Mouse (Mus musculus) urinary bladder, postnatal 10 days (tissue): ENCODE measurements around the gene Map3k20.
A peak's percentile ranks its signal among the peaks of the same experiment; 100 is the strongest.

ENCODE experiments used
- DNase-seq: peaks from one replicate; pipeline ENCODE4 v3.0.0; 2022; ENCODE audit warnings: low spot score

Gene Map3k20

DNA sequence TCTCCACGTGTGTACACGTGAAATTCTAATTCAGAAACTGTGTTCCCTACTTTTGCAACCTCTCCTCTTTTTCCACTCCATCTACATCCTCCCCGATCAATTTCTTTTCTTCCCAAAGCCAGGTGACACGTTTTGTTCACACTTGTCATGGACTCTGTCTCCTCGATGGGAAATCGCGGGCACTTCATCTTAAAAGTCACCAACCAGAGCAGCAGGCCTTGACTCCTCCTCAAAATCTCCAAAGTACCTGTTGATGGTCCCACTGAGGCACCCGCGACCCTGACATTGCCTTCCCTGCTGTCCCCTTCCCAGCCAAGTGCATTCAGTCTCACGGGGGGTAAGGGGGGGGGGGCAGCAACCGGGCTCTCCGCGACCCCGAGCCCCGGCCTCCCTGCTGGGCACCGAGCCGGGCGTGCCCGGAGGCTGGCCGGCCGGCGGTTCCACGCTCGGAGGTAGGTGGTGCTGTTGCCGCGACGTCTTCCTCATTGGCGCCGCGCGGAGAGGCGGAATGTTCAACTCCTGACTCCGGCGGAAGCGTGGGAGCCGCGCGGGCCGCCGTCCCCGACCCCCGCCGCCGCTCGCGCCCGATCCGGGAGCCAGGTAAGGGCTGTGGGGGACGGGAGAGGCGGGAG, at the start of gene Map3k20:
Map3k20 (plus strand) TSS at position 382 of the 632 bp plus-strand sequence.
- peak; percentile 26 for DNase-seq

DNA sequence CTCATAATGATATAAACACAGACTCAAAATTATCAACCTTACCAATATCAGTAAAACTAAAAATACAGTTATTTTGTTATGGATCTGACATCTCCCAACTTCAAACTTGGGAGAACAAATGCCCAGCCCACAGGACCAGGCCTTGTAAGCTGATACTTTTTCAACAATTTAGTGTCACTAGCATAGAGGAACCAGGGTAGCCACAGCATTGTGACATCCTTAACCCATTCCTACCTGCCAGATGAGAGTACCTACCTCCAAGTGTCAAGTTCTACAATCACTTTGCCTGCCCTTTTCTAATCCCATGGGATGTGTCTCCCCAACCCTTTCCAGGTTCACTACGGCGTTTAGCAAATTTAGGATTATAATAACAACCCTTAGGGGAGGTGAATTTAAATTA, 47.0 kb upstream of the Map3k20 start:
- no peak for DNase-seq

GRCm38 (mm10) chr2:72238925-72239324, 46.5 kb upstream of the Map3k20 start:
- no peak for DNase-seq

DNA sequence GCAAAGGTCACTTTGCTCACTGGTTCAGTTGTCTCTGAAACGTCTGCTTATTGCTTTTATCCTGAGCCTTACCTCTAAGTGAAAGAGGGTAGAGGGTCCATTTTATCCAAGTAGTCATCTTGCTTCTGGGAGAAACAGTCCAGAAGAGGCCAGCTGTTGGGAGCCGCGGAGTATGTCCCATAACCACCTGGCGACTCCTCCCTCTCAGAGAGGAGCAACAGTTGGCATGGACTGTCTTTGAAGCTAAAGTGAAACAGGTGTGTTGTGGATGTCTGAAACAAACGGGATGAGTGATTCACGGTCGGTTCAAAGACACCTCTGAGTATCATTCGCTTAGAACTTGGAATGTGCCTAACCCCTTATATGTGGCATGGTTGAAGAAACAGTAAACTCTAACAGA, 46.0 kb upstream of the Map3k20 start:
- no peak for DNase-seq

- no peak for DNase-seq
Observed at GRCm38 (mm10) chr2:72239993-72240392, 45.4 kb upstream of the Map3k20 start.

DNA sequence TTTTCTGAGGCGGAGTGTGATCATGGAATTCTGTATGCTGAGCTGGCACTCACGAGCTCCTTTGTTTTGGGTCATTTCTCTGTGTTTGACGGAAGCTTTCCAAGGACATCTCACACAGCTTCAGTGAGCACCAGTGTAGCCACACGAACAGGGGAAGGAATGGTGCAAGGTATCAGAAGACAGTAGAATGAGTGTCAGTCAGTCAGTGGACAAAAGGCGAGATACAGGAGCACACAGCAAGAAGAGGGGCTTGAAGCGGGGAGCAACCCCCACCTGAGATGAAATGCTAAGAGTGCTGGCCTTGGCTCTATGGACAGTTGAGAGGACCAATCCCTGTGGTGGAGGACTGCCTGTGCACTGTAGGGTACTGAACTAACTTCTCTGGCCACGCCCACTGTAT, 44.7 kb upstream of the Map3k20 start:
- DNase-seq, result no peak

DNA sequence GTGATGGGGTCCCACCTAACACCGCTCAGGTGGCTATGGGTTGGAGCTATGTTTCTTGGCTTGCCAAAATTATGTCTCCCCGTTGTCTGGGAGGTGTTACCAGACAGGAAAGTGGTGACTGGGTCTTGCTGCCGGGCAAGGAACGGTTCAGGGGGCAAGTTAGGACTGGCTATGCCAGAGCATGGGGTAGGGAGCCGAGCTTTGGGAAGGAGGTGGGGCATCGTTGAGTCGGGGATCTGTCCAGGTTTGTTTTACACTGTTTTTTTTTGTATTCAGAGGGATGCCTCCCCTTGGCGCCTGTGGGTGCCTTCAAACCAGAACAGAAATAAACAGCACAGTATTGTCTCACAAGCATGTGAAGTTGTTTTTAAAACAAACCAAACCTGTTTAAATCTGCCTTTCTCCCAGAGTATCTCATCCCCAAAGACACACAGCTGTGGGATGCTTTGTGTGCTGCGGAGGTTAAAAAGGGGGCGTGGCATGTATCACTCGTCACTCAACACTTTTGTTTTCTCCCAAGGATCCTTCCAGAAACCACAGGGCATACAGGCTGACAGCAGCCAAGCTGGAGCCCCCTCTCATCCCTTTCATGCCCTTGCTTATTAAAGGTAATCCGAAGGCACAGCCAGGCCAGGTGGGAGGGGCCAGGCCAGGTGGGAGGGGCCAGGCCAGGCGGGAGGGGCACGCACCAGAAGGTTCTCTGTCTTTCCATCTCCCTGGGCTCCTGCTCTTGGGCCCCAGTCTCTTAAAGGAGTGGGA, 43.5 kb upstream of the Map3k20 start:
- no peak for DNase-seq

- DNase-seq, result no peak
Observed at GRCm38 (mm10) chr2:72242910-72243675, 42.3 kb upstream of the Map3k20 start.

GRCm38 (mm10) chr2:72245631-72246030, 39.8 kb upstream of the Map3k20 start:
- no peak for DNase-seq

DNA sequence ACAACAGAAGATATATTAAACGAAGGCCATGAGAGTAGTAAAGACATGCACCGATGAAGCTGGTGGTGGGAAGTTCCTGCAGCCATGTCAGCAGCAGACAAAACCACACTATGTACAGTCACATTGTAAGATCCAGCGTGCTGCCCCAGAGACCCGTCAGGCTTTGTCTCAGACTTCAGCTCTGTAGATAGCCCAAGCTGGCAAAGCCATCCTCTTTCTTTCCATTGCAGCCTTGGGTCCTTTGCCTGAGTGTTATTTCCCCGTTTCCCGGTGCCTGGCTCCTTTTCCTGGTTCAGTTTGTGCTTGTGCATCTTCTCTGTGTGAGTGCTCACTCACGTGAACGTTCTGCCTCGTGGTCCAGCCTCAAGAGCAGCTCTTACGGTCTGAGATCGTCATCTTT, 39.1 kb upstream of the Map3k20 start:
- DNase-seq, result no peak

- no peak for DNase-seq
Observed at GRCm38 (mm10) chr2:72247819-72248218, 37.6 kb upstream of the Map3k20 start.

GRCm38 (mm10) chr2:72252510-72253505, 32.6 kb upstream of the Map3k20 start:
- DNase-seq, result no peak

- no peak for DNase-seq
Observed at GRCm38 (mm10) chr2:72253882-72254281, 31.6 kb upstream of the Map3k20 start.

DNA sequence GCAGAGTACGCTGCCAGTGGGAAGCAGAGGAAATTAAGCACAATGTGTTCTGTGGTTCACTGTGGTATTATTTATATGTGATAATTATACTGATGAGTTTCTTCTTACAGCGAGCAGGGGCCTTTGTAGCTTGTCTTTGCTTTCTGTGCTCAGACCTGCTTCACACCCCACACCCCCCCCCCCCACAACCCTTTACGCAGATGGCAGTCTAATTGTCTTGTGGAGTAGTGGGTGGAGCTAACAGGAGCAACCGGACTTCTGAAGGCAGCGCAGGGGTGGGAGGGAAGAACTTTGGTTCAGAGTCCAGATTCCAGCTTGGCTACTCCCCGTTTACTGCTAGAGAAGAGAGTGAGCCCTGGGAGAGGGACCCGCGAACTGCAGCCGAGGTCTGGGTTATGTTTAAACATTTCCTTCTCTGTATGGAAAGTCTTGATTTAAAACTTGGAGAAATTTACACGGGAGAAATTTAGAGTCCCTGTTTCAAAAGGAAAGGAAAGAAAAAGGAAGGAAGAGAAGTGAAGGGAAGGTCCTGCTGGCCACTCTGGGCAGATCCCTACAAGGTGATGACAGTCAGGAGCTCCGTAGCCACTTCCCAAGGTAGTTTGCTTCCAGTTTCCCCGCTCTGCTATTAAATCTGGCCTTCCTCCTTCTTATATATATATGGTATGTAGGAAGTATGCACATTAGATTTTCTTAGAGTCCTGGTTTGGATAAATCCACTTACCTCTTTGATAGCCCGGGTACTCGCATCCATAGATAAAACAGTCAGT, 30.4 kb upstream of the Map3k20 start:
- DNase-seq, result no peak

DNA sequence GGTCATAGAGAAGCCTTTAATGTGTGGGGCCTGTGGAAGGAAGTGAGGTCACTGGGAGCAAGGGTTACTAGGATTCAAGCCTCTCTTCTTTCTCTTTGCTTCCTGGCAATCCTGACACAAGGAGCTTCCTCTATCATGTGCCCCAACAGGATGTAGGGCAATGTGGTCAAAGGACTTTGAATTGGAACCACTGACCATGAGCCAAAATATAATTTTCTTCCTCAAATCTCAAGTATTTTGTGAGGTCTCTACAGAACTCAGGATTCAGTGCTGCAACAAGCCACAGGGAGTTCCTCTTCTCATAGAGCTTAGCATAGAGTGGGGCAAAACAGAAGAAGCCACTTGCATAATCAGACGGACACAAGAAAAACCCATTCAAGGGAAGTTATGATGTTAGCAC, 24.7 kb upstream of the Map3k20 start:
- no peak for DNase-seq

GRCm38 (mm10) chr2:72262814-72263480, 22.5 kb upstream of the Map3k20 start:
- DNase-seq, result no peak

DNA sequence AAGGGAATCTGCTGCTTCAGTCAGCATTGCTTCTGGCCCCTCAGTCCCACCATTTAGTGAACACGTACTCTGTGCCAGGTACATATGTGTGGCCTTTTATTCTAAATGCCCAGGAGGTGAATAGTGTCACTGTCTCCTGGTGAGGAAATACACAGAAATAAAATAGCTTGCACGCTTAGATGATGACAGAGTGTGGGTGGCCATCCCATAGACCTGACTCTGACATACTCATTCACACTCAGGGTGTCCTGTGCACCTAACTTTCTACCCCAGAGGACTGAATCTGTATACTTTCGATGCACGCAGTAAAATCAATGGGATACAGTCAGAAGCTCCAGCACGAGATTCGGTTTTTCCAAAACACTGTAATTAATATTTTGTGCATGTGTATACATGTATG, 18.0 kb upstream of the Map3k20 start:
- no peak for DNase-seq

DNA sequence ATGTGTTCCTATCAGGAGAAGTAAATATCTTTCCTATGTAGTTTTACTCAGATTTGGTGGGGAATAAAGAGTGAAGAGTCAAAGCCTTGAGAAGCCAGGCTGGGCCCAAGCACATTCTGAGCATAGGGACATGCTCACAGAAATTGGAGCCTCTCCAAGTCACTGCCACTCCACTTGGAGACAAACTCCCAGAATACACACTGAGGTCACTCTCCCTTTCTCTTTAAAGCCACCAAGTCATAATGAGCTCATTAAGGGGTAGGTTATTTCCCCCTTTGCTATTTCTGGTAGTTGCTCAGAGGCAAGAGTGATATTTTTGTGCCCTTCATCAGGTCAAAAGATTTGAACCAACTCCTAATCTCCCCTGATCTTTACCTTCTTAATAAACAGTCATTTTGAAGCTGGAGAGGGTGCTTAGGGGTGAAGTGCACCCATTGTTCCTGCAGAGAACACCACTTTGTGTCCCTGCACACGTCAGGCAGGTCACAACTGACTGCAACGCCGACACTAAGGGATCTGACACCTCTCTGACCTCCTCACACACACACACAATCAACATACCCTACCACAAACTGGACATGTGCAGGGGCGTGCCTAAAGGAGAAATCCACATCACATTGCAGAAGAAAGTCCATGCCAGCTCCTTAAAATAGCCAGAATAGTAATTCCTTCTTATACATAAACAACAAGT, 15.6 kb upstream of the Map3k20 start:
- DNase-seq, result no peak

- no peak for DNase-seq
Observed at GRCm38 (mm10) chr2:72278247-72278873, 7.1 kb upstream of the Map3k20 start.
